Mouse (Mus musculus) small intestine, adult 2 months (tissue): ENCODE results near the gene Mrpl42.

ENCODE experiments used
- CTCF ChIP-seq: fragments of 200-500 bp; IDR thresholded peaks from 2 replicates; pipeline ENCODE4 v1.5.1; 2012; ENCODE audit warnings: low read depth, mild to moderate bottlenecking, control low read depth, inconsistent platforms, low read length, moderate library complexity, mixed read lengths; ENCODE audit not compliant: insufficient replicate concordance, insufficient read length; ENCODE audit errors: extremely low read depth
- POLR2A ChIP-seq: fragments of 200-500 bp; IDR thresholded peaks from 2 replicates; pipeline ENCODE4 v1.6.1; 2012; ENCODE audit warnings: low read depth, mild to moderate bottlenecking, control low read depth, inconsistent platforms, low read length, moderate library complexity

DNA sequence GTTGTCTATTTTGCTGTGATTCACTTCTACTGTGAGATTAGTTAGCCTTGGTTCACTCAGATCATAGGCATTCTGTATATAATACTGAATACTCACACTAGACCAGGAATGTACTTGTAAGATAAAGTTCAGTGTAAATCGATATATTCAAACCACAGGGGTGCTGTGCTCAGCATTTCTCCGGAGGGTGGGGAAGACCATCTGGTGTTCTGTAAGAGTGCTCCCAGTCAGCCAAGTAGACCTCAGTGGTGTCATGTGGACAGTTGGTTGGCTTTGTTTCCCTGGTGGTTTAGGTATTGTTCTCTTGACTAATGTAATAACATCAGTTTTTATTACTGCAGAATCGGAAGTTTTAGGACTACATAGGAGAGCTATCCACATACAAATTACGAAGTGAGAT is 43.3 kb upstream of the Mrpl42 start:
- TF ChIP-seq POLR2A (no peak), CTCF (no peak)
